Mouse (Mus musculus) monocyte, adult 5-6 weeks (primary cell): ENCODE results near the gene 4921536K21Rik. TPM values are rescaled to one million over a fixed set of nuclear protein-coding genes. Genes with fewer than 3 reads are reported as not detected.

Experiments used
- ATAC-seq: fragments of 153-309, 156-312 bp; replicated peaks from 2 replicates; pipeline ENCODE4 v1.8.0; 2017; ENCODE audit warnings: mild to moderate bottlenecking; ENCODE audit not compliant: low TSS enrichment, insufficient number of reproducible peaks, severe bottlenecking, poor library complexity, low FRiP score
- total RNA-seq: library from RNA; stranded (forward); fragments of 200-1000, 200-491, 200-594 nt; gene quantifications from 3 replicates; pipeline ENCODE4 v1.2.3, GENCODE M21; 2017

The 4921536K21Rik gene
- total RNA-seq, 1 experiment from 2014 or later: not detected

DNA sequence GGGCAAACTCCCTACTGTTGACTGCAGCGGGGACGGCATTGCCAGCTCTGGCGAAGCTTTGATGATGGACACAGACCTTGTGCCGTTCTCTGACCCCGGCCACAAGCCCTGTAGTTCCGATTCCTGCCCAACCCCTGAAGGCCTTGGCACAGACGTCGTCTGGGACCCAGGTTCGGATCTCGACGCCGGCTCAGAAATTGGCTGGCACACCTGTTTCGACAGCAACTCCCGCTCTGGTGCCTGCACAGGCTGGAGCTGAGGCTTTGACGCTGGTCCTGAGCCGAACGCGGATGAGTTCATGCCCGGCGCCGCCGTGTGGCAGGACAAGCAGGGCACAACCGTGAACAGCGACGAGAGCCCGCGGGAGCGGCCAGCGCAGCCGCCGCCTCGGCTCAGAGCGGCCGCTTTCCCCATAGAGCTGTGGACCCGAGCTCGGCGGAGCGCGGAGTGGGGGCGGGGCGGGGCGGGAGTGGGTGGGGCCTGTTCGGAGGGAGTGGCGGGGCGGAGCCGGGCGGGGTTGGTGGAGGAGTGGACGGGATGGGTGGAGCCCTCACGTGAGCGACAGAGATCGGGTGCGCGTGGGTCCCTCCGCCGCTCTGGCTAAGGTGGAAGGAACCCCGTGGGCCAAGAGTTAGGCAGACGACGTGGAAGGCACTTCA is 31.3 kb downstream of the 4921536K21Rik start, which contains the start of gene Osbp2:
TSS of gene Osbp2 (minus strand) at position 450 of the 659 bp plus-strand sequence.
- peak; percentile 57 for ATAC-seq

DNA sequence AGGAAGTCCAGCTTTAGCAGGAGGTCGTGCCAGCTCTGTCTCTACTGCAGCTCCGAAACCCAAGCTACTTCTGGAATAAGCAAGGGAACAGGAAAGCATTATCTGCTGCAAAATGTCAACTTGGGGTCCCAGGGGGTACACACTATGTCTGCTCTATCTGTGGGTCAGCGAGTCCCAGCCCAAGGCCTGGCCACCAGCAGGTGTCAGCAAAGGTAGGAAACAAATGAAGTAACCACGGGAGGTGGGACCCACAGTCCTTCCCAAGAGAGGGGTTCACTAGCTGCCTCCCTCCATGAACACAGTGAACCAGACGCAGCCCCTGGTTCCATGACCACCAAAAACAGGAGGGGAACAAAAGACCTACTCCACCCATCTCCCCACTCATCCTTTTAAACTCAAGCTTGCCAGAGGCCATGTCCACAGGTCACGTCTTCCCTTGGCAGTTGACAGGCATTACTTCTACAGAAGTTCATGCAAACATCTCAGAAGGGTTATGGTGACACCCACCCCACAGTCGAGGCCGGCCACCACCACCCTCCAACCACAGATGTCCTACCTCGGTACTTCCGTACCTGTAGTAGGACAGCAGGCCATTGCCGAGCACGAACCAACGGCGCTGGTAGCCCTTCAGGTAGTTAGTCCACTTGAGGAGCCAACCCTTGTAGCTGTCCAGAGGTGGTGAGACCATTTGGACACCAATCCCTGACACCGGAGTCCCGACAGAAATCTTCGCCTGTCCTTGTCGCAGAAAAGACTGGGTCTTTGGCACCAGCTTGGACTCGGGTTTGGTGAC is 32.0 kb downstream of the 4921536K21Rik start:
- ATAC-seq: no peak

DNA sequence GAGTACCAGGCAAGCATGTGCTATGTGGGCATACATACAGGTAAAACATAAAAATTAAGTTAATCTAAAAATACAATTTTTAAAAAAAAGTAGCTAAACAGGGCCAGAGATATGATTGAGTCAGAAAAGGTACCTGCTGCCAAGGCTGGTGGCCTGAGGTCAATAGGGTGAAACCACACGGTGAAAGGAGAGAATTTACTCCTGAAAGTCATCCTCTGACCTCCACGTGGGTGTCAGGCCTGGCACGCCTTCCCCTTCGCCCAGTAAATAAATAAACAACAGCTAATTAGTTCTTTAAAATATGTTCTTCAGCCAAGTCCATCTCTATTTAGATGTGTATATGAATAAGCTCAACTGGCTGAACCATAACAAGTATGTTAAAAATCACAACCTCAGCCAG is 34.5 kb downstream of the 4921536K21Rik start:
- ATAC-seq: no peak

- ATAC-seq: no peak
Measured at GRCm38 (mm10) chr11:3859778-3860177, 35.1 kb downstream of the 4921536K21Rik start.

DNA sequence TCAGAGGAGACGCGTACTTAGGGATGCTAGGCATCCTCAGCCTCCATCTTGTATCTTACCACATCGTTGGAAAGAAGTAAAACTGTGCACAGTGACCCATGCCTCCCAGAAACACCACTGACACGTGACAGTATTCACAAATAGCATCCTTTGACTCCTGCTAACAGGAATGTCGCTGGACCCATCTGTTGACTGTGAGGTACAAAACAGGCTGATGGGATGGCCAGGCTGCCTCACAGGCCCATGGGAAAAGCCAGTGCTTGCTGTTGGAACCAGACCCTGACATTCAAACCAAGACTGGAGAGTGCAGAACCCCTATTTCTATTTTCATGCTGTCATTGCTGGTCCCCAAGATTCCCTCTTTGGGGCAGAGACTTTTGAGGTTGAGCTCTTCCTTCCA is 37.0 kb downstream of the 4921536K21Rik start:
- no peak for ATAC-seq

GRCm38 (mm10) chr11:3855846-3856245 is 39.1 kb downstream of the 4921536K21Rik start:
- ATAC-seq: no peak

DNA sequence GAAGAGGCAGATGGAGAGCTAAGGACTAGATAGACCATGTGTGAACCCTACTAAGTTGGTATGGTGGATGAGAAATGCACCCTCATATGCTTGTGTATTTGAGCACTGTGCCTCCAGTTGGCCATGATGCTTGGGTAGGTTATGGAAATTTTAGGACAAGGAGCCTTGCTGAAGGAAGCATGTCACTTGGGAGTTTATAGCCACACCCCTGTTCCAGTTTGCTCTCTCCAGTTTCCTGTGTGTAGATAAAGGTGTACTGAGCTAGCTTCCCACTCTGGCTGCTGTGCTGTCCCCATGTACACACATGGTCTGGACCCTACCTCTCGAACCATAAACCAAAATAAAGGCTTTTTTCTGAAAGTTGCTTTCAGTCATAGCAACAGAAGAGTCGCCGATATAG is 40.7 kb downstream of the 4921536K21Rik start:
- no peak for ATAC-seq

- no peak for ATAC-seq
Measured at GRCm38 (mm10) chr11:3853481-3854034, 41.3 kb downstream of the 4921536K21Rik start.

DNA sequence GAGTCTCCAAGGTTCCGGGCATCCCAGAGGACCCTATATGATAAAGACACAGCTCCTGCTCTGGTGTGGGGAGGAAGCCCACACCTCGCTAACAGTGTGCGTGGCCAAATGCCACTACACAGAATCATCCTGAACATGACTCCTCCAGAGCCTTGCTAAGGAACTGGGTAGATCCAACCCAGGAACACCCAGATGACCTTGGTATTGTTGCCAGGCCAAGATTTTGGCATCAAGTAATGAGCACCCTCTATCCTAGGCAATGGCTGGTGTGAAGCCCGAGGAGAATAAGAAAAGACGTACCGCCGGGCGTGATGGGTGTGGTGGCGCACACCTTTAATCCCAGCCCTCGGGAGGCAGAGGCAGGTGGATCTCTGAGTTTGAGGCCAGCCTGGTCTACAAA is 41.9 kb downstream of the 4921536K21Rik start:
- ATAC-seq: no peak

- ATAC-seq: no peak
Measured at GRCm38 (mm10) chr11:3851872-3852271, 43.0 kb downstream of the 4921536K21Rik start.

DNA sequence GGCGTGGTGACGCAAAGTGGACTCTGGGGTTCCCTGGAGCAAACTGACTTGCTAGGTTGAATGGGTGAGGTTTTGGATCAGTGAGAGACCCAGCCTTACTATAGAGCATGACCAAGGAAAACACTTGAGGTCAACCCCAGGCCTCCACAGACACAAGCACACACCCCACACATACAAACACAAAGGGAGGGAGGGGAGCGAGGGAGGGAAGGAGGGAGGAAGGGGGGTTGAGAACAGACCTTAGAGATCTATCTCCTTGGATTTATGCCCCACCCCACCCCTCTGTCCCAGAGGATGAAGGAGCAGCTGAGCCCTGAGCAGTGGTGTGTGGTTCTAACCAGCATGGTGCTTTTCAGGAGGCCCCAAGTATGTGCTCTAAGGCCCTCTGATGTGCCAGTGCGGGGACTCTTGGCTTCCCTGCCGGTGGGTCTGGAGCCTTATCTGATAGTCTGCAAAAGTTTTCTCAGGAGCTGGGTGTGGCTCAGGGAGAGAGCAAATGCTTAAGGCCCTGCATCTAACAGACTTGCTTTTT is 44.1 kb downstream of the 4921536K21Rik start:
- no peak for ATAC-seq

GRCm38 (mm10) chr11:3850315-3850614 is 44.6 kb downstream of the 4921536K21Rik start:
- no peak for ATAC-seq

- no peak for ATAC-seq
Measured at GRCm38 (mm10) chr11:3849469-3850314, 45.2 kb downstream of the 4921536K21Rik start.

- no peak for ATAC-seq
Measured at GRCm38 (mm10) chr11:3846351-3846750, 48.5 kb downstream of the 4921536K21Rik start.

DNA sequence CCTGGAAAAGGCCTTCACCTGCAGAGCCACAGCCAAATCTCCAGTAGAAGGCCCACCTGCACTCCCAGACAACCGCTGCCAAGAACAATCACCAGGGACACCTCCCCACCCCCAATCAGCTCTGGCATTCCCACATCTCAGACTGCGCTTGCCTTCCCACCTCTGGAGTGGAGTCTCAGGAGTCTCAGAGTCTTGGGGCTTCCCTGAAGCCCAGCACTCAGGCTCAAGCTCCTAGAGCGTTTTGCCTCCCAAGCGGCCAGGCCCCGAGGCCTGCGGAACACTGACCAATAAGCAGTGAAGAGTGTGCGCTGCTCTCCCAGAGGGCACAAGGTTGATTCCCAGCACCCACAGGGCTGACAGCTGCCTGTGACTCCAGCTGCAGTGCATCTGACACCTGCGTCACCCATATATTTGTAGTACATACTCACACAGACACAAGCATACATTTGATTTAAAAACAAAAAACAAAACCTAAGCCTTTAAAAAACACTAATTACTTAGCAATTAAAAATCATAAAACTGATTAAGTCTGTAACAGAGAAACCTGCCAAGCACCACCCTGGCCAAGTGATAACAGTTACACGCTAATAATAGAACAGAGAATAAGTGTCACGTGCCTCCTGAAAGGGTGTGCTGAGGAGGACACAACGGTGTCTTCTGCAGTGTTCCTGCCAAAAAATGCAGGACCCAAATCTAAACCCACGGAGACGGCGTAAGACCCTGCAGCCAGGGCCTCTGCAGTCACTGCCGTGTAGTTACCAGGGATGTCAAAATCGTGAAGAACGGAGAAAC is 50.8 kb downstream of the 4921536K21Rik start:
- no peak for ATAC-seq
